Mouse (Mus musculus) left cerebral cortex, adult 2 months (tissue): ENCODE data around the gene Gmfb. TPM values are rescaled to one million over a fixed set of nuclear protein-coding genes. Genes with fewer than 3 reads are reported as not detected.
A peak's percentile ranks its signal among the peaks of the same experiment; 100 is the strongest.
"Not testable (repeated sequence)": the region's sequence is repeated elsewhere in the genome, so short reads cannot be mapped to it uniquely, and the experiment has no call there.

Experiments used
- DNase-seq, 2 experiments: peaks; one replicate each; pipeline ENCODE4 v3.0.0; 2021 to 2022; ENCODE audit warnings: low spot score in 2 of 2, mixed read lengths in 1 of 2; ENCODE audit errors: extremely low spot score in 1 of 2
- H3K27ac ChIP-seq: fragments of 200-600 bp; 2 replicates; pipeline ENCODE4 v1.8.1; 2022
- H3K4me3 ChIP-seq: fragments of 200-600 bp; 2 replicates; pipeline ENCODE4 v1.8.1; 2022
- CTCF ChIP-seq: fragments of 200-600 bp; IDR thresholded peaks from 2 replicates; pipeline ENCODE4 v1.8.1; 2022; ENCODE audit warnings: antibody characterized with exemption, mild to moderate bottlenecking, moderate library complexity
- intact Hi-C: fragments of 180-260 bp; cut with DNase I; formaldehyde crosslinking; loops from one replicate; pipeline ENCODE4 v1.15.1; 2025
- total RNA-seq, 2 experiments: library from RNA; stranded (reverse); gene quantifications; 2 replicates each; pipeline ENCODE4 v1.2.3; 2021

Gmfb gene
- total RNA-seq, 2 experiments from 2014 or later: 131 to 133 TPM

DNA sequence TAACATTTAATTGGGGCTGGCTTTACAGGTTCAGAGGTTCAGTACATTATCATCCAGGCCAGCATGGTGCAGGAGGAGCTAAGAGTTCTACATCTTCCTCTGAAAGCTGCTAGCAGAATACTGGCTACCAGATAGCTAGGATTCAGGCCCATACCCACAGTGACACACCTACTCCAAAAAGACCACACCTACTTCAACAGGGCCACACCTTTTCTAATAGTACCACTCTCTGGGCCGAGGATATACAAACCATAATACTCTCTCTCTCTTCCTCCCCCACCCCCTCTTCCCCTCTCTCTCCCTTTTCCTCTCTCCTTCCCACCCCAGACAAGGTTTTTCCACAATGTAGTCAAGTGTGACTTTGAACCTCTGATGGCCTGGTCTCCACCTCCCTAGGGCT is 5.4 kb upstream of the Gmfb start:
- intact Hi-C loops: no loop called here
- Histone ChIP-seq H3K27ac (no peak overlapping the region), H3K4me3 (no peak overlapping the region)
- TF ChIP-seq CTCF: no peak
- no peak for DNase-seq

- intact Hi-C loops: loop anchor here (2.0 kb wide), 1 partner anchor 35 kb away; the partner anchor contains the start of gene Cnih1
- TF ChIP-seq CTCF: no peak
- no peak for DNase-seq
- Histone ChIP-seq H3K27ac (no peak overlapping the region), H3K4me3 (no peak overlapping the region)
These were observed 2.0 kb upstream of the Gmfb start for GRCm38 (mm10) chr14:46823996-46824395.

GRCm38 (mm10) chr14:46821271-46821872 is 670 bp downstream of the Gmfb start:
- TF ChIP-seq CTCF: no peak
- DNase-seq: no peak
- intact Hi-C loops: no loop called here

GRCm38 (mm10) chr14:46819961-46820360 is 2.1 kb downstream of the Gmfb start:
- H3K4me3 ChIP-seq, intact Hi-C loops, H3K27ac ChIP-seq, DNase-seq: not testable (repeated sequence)

More at GRCm38 (mm10) chr14:46821271-46821872, 670 bp downstream of the Gmfb start:
- H3K27ac ChIP-seq: peak overlapping the region; percentile 95
- H3K4me3 ChIP-seq: peak overlapping the region; percentile 76

GRCm38 (mm10) chr14:46818743-46819142 is 3.3 kb downstream of the Gmfb start:
- TF ChIP-seq CTCF: no peak
- intact Hi-C loops: no loop called here
- no peak for DNase-seq
- Histone ChIP-seq H3K4me3 (no peak overlapping the region), H3K27ac (no peak overlapping the region)

DNA sequence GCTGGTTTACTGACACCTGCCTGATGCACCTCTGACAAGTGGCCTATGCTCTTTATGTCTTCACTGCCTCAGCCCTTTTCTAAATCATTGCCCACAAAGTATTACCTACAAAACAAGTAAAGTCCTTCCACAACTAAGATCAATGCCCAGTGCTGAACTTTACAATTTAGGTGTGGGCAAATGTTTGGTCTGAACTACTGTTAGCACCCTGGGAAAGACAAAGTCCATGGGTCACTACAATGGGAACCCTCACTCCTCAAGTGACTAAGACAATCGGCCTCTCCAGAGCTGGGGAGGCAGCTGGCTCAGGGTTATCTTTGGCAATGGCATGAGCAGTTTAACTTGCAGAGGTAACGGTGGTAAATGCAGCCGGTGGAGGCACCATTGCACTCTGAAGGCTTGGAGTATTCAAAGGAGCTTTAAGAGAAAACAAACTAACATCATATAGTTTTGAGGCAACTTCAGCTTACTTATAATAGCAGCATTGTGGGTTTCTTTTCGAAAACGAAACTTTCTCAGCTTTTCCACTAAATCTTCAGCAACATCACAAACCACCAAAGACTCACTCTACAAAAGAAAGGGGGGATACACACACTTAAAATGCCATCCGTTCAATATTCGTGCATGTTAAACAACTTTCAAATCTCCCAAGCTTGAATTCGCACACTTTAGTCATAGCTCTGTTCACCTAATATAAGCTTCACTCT is 5.0 kb downstream of the Gmfb start:
- no peak overlapping the region for H3K4me3 ChIP-seq
- intact Hi-C loops: no loop called here
- H3K27ac ChIP-seq: no peak overlapping the region
- DNase-seq: no peak
- TF ChIP-seq CTCF: no peak

DNA sequence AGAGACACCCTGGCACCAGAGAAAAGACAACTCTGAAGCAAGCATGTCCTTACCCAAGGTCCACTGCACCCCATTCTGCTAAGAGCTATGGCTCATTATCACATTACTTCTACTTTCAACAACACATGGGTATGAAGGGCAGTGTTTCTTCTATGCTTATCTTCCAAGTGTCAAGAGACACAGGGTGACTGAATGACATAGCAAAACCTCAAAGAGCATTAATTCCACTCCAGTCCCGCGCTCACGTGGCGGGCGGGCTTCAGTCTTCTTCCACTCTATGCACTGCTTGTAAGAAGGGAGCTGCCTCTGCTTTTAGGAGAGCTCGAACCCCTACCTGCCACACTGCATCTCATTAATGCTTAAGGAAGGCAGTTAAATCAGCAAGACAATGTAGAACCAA is 6.4 kb downstream of the Gmfb start:
- no peak for TF ChIP-seq CTCF
- intact Hi-C loops: no loop called here
- DNase-seq: no peak
- Histone ChIP-seq H3K27ac (no peak overlapping the region), H3K4me3 (no peak overlapping the region)

DNA sequence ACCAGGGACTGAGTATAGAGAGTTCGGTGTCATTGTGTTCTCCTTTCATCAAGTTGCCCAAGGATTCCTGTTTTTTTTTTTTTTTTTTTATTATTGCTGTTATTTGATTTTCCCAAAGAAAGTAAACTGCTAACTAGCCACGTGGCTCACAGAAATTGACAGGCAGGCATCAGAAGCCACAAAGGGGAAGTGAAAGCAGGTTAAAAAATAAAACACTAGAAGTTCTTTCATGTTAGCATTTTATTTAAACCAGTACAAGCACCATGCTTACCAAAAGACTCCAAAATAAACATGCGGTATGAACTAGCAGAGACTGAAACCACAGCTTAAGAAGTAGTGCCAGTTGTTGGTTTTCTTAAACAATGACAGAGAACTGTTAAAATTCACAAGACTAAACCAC is 14.1 kb downstream of the Gmfb start:
- no peak for TF ChIP-seq CTCF
- DNase-seq: no peak
- Histone ChIP-seq H3K4me3 (no peak overlapping the region), H3K27ac (no peak overlapping the region)
- intact Hi-C loops: no loop called here

DNA sequence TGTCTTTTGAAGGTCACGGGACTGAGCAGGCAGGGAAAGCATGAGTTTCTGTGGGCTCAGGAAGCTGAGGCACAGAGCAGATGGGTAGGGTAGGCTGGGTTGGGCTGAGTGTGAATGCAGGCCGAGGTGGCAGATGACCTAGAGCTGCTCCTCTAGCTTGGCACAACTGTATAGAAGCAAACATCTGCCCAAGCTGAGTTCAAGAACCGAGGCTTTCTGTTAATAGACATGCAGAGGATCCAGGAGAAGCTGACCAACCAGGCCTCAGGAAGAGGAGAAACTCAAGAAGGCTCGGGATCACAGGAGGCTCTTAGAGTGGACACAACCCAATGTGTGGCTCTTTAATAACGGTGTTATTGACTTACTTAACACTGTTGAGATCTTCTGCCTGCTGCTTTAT is 15.9 kb downstream of the Gmfb start:
- Histone ChIP-seq H3K27ac (no peak overlapping the region), H3K4me3 (no peak overlapping the region)
- no peak for TF ChIP-seq CTCF
- intact Hi-C loops: no loop called here
- DNase-seq: no peak

DNA sequence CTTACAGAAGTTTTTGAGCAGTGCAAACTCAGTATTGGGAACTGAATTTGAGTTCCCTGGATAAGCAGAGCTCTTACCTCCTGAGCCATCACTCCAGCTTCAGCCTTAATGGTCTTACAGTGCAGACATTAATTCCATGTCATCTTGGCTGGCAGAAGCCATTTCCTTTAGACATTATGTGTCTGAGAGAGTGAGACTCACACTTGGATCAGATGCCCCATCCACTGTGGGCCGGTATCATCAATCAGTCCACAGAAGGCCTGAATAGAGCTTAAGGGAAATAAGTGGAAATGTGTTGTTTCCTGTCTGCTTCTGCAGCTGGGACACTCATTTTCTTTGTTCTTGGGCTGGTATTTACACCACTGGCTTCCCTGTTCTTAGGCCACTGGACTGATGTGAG is 18.3 kb downstream of the Gmfb start:
- DNase-seq: no peak
- intact Hi-C loops: no loop called here
- no peak overlapping the region for H3K4me3 ChIP-seq
- TF ChIP-seq CTCF: no peak
- no peak overlapping the region for H3K27ac ChIP-seq

GRCm38 (mm10) chr14:46803259-46803658 is 18.8 kb downstream of the Gmfb start:
- no peak for DNase-seq
- no peak for TF ChIP-seq CTCF
- Histone ChIP-seq H3K4me3 (no peak overlapping the region), H3K27ac (no peak overlapping the region)
- intact Hi-C loops: no loop called here

GRCm38 (mm10) chr14:46800684-46801345 is 21.2 kb downstream of the Gmfb start:
- Histone ChIP-seq H3K4me3 (no peak overlapping the region), H3K27ac (no peak overlapping the region)
- no peak for DNase-seq
- intact Hi-C loops: no loop called here
- no peak for TF ChIP-seq CTCF
